Mouse (Mus musculus): ENCODE results near the gene Cetn4.

DNA sequence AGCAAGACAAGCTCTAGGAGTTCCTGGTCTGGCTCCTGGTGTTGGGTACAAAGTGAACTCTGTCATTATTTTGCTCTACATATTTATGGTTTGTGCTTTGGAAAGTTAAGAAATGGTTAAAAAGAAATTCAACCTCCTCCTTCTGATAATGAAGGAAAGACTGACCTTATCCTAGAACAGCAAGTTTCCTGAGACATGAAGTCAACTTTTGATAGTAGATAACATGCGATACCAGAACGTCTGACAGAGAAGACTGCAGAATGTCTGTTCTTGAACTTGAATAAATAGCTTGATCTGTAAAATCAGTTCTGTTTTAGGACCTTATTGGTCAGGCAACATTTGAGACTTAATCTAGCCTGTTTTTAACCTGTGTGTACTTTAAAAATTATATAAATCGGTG is 14.1 kb upstream of the Cetn4 start:
- TF ChIP-seq CTCF (IDR thresholded peaks at IDR 0.05; ENCODE audit: low read depth) (no peak), EP300 (IDR thresholded peaks at IDR 0.05; ENCODE audit: low read depth) (peak; percentile 69)
